Mouse (Mus musculus): ENCODE data around the gene Tmem248. TPM values are rescaled to one million over a fixed set of nuclear protein-coding genes. Genes with fewer than 3 reads are reported as not detected.
A peak's percentile ranks its signal among the peaks of the same experiment; 100 is the strongest.
"Not testable (repeated sequence)": the region's sequence is repeated elsewhere in the genome, so short reads cannot be mapped to it uniquely, and the experiment has no call there.

Gene Tmem248
- total and polyA plus RNA-seq, 3 experiments, result 34.6 to 62.4 (median 40.6) TPM

GRCm38 (mm10) chr5:130247823-130248222 lies 30.9 kb downstream of the Tmem248 start:
- TF ChIP-seq TAL1 (conservative IDR thresholded peaks at IDR 0.05; ENCODE audit: low read depth, low read length), result no peak
- no peak for TF ChIP-seq GATA2 (IDR thresholded peaks at IDR 0.05; ENCODE audit: borderline replicate concordance, low read depth, low read length)
- no peak for TF ChIP-seq CTCF (IDR thresholded peaks at IDR 0.05; ENCODE audit: low read depth, low read length)
- TF ChIP-seq GATA1 (IDR thresholded peaks at IDR 0.05; ENCODE audit: borderline replicate concordance, low read length), result no peak
- no peak for TF ChIP-seq POLR2AphosphoS5 (IDR thresholded peaks at IDR 0.05; ENCODE audit: insufficient replicate concordance, low read depth, low read length)
- Histone ChIP-seq H3K36me3 (replicated peaks) (peaks cover 100% of the 10 kb centered on the region), H3K9me3 (replicated peaks) (no peaks in the 10 kb centered on the region), H3K4me3 (ENCODE audit: low read depth, low read length) (no peak overlapping the region), H3K4me1 (ENCODE audit: insufficient read depth, low read depth, low read length) (peaks cover 31% of the 10 kb centered on the region), H3K27me3 (ENCODE audit: insufficient read depth, low read length) (no peaks in the 10 kb centered on the region)
- DNase-seq (ENCODE audit: low spot score), result no peak
- no peak for ATAC-seq (ENCODE audit: extremely low read depth, insufficient number of reproducible peaks, low FRiP score, poor library complexity, severe bottlenecking)

- Histone ChIP-seq H3K4me3 (ENCODE audit: low read depth, low read length) (peak overlapping the region; percentile 88), H3K27me3 (ENCODE audit: insufficient read depth, low read length) (no peaks in the 10 kb centered on the region), H3K9me3 (replicated peaks) (no peaks in the 10 kb centered on the region), H3K36me3 (replicated peaks) (peaks cover 55% of the 10 kb centered on the region), H3K4me1 (ENCODE audit: insufficient read depth, low read depth, low read length) (peaks cover 41% of the 10 kb centered on the region)
- TF ChIP-seq GATA1 (IDR thresholded peaks at IDR 0.05; ENCODE audit: borderline replicate concordance, low read length), result no peak
- no peak for TF ChIP-seq CTCF (IDR thresholded peaks at IDR 0.05; ENCODE audit: low read depth, low read length)
- TF ChIP-seq POLR2AphosphoS5 (IDR thresholded peaks at IDR 0.05; ENCODE audit: insufficient replicate concordance, low read depth, low read length), result no peak
- no peak for TF ChIP-seq GATA2 (IDR thresholded peaks at IDR 0.05; ENCODE audit: borderline replicate concordance, low read depth, low read length)
- no peak for TF ChIP-seq TAL1 (conservative IDR thresholded peaks at IDR 0.05; ENCODE audit: low read depth, low read length)
- ATAC-seq (ENCODE audit: extremely low read depth, insufficient number of reproducible peaks, low FRiP score, poor library complexity, severe bottlenecking), result no peak
- no peak for DNase-seq (ENCODE audit: low spot score)
Observed at GRCm38 (mm10) chr5:130254164-130255016, 37.5 kb downstream of the Tmem248 start.

- peak; percentile 82 for ATAC-seq (ENCODE audit: extremely low read depth, insufficient number of reproducible peaks, low FRiP score, poor library complexity, severe bottlenecking)
- peak; percentile 86 for DNase-seq (ENCODE audit: low spot score)
- no peaks in the 10 kb centered on the region for H3K9me3 ChIP-seq (replicated peaks)
- H3K27me3 ChIP-seq (ENCODE audit: insufficient read depth, low read length), result no peaks in the 10 kb centered on the region
- H3K4me1 ChIP-seq (ENCODE audit: insufficient read depth, low read depth, low read length), result peaks cover 41% of the 10 kb centered on the region
- TF ChIP-seq TAL1 (conservative IDR thresholded peaks at IDR 0.05; ENCODE audit: low read depth, low read length) (no peak), POLR2AphosphoS5 (IDR thresholded peaks at IDR 0.05; ENCODE audit: insufficient replicate concordance, low read depth, low read length) (no peak), GATA2 (IDR thresholded peaks at IDR 0.05; ENCODE audit: borderline replicate concordance, low read depth, low read length) (no peak), CTCF (IDR thresholded peaks at IDR 0.05; ENCODE audit: low read depth, low read length) (no peak), GATA1 (IDR thresholded peaks at IDR 0.05; ENCODE audit: borderline replicate concordance, low read length) (no peak)
- H3K4me3 ChIP-seq (ENCODE audit: low read depth, low read length), result peak within 1 kb of the TSS; percentile 88
- H3K36me3 ChIP-seq (replicated peaks), result peaks cover 55% of the 10 kb centered on the region
Observed at GRCm38 (mm10) chr5:130255017-130255720, 38.3 kb downstream of the Tmem248 start, which contains the start of the genes Sbds and Tyw1. Sbds (minus strand) TSS chr5:130255530. Tyw1 (plus strand) TSS chr5:130255619.

- ATAC-seq (ENCODE audit: extremely low read depth, insufficient number of reproducible peaks, low FRiP score, poor library complexity, severe bottlenecking); H3K9me3 ChIP-seq (replicated peaks); H3K27me3 ChIP-seq (ENCODE audit: insufficient read depth, low read length); DNase-seq (ENCODE audit: low spot score): not testable (repeated sequence)
- Histone ChIP-seq H3K4me1 (ENCODE audit: insufficient read depth, low read depth, low read length) (peaks cover 35% of the 10 kb centered on the region), H3K4me3 (ENCODE audit: low read depth, low read length) (peak overlapping the region; percentile 88), H3K36me3 (replicated peaks) (peaks cover 49% of the 10 kb centered on the region)
Observed at GRCm38 (mm10) chr5:130255799-130256525, 39.1 kb downstream of the Tmem248 start.

GRCm38 (mm10) chr5:130256678-130257271 lies 39.9 kb downstream of the Tmem248 start:
- peak overlapping the region; percentile 88 for H3K4me3 ChIP-seq (ENCODE audit: low read depth, low read length)

More at GRCm38 (mm10) chr5:130256678-130257271, 39.9 kb downstream of the Tmem248 start:
- H3K9me3 ChIP-seq (replicated peaks), result no peaks in the 10 kb centered on the region
- H3K4me1 ChIP-seq (ENCODE audit: insufficient read depth, low read depth, low read length), result peaks cover 33% of the 10 kb centered on the region
- H3K36me3 ChIP-seq (replicated peaks), result peaks cover 49% of the 10 kb centered on the region
- TF ChIP-seq CTCF (IDR thresholded peaks at IDR 0.05; ENCODE audit: low read depth, low read length) (no peak), TAL1 (conservative IDR thresholded peaks at IDR 0.05; ENCODE audit: low read depth, low read length) (no peak), POLR2AphosphoS5 (IDR thresholded peaks at IDR 0.05; ENCODE audit: insufficient replicate concordance, low read depth, low read length) (peak; percentile 94; the same call in 1 of the 2 replicates), GATA2 (IDR thresholded peaks at IDR 0.05; ENCODE audit: borderline replicate concordance, low read depth, low read length) (no peak), GATA1 (IDR thresholded peaks at IDR 0.05; ENCODE audit: borderline replicate concordance, low read length) (no peak)
- ATAC-seq (ENCODE audit: extremely low read depth, insufficient number of reproducible peaks, low FRiP score, poor library complexity, severe bottlenecking), result peak; percentile 91
- DNase-seq (ENCODE audit: low spot score), result peak; percentile 87
- H3K27me3 ChIP-seq (ENCODE audit: insufficient read depth, low read length), result no peaks in the 10 kb centered on the region
